Mouse (Mus musculus) naive thymus-derived CD4-positive, alpha-beta T cell, adult 2 months (primary cell): ENCODE measurements at regions not wholly inside any gene's neighbourhood (a gene's known extent, or its start where the extent isn't known, plus 50 kb on each side); places are given as distances from the start of the nearest gene placed in this dataset.

ENCODE experiments used
- DNase-seq: peaks from one replicate; pipeline ENCODE4 v3.0.0-alpha.2; 2011; ENCODE audit warnings: low read depth

GRCm38 (mm10) chr10:67607297-67608032 lies 58.7 kb upstream of the Ado start:
- DNase-seq, result no peak

GRCm38 (mm10) chr10:67606739-67607138 lies 58.0 kb upstream of the Ado start:
- DNase-seq, result no peak

GRCm38 (mm10) chr10:67599390-67599789 lies 50.6 kb upstream of the Ado start:
- DNase-seq, result no peak

GRCm38 (mm10) chr10:67598590-67599047 lies 49.9 kb upstream of the Ado start:
- DNase-seq, result no peak
